Mouse (Mus musculus) ES-Bruce4 (cell line): ENCODE results near the gene Ddn.

Experiments
- CTCF ChIP-seq: IDR thresholded peaks from one replicate; pipeline ENCODE4 v1.8.1; 2011; ENCODE audit warnings: low read depth, low read length
- EP300 ChIP-seq: IDR thresholded peaks from 2 replicates; pipeline ENCODE4 v1.6.1; 2011; ENCODE audit warnings: low read depth, low read length; ENCODE audit not compliant: insufficient read depth

- no peak for TF ChIP-seq EP300
- no peak for TF ChIP-seq CTCF
These were observed 55.2 kb downstream of the Ddn start for GRCm38 (mm10) chr15:98754125-98754524.
